Mouse (Mus musculus): ENCODE results near the gene Creb1. TPM values are rescaled to one million over a fixed set of nuclear protein-coding genes. Genes with fewer than 3 reads are reported as not detected.
"Not testable (repeated sequence)": the region's sequence is repeated elsewhere in the genome, so short reads cannot be mapped to it uniquely, and the experiment has no call there.

The Creb1 gene
- polyA plus RNA-seq, 1 experiment: 2.1 TPM

DNA sequence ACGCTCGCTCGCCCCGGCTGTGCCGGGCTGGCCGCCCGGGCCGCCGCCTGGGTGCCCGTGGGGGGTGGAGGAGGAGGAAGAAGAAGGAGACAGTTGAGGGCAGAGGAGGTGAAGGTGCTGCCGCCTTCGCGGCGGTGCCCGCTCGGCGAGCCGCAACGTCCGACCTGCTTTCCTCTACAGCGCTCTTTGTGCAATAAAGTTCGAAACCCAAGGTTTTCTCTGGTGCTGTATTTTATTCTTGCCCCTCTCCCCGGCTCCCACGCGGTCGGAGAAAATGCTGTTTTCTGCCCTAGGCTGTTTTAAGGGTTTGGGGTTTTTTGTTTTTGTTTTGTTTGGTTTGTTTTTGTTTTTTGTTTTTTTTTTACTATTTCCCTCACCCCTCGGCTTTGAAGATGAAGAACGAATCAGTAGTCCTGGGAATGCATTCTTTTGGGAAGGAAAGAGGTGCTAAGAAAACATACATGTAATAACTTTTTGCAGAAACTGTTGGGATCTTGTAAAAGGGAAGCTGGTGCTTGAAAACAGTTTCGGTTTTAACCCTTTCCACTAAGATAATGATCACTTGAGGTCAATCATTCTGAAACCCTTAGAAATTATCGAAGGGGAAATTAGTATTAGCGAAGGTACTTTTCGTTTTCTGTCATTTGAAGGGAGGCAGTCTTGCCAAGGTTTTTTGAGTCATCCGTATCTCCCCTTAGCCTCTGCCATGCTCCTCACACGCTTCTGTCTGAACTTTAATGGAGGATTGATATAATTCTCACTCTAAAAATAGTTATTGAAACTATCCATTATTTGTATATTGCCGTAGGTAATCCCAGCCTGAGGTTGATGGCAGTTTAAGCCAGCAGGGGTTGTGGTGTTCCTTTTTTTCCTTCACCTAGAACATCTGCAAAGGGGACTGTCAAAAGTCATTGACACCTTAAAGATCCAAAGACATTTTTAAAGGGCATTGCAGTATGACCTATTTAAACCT, 1.3 kb downstream of the Creb1 start:
- TF ChIP-seq GATA1 (IDR thresholded peaks at IDR 0.05; ENCODE audit: borderline replicate concordance, low read length): no peak
- no peak for TF ChIP-seq FLI1 (IDR thresholded peaks at IDR 0.05; ENCODE audit: low read length)
- peaks cover 55% of the 10 kb centered on the region for H3K4me1 ChIP-seq
- H3K9me3 ChIP-seq: no peaks in the 10 kb centered on the region
- H3K36me3 ChIP-seq (replicated peaks; ENCODE audit: low read length): peaks cover 10% of the 10 kb centered on the region
- no peaks in the 10 kb centered on the region for H3K27me3 ChIP-seq (replicated peaks)
- H3K4me3 ChIP-seq (replicated peaks): peak overlapping the region; percentile 98

DNA sequence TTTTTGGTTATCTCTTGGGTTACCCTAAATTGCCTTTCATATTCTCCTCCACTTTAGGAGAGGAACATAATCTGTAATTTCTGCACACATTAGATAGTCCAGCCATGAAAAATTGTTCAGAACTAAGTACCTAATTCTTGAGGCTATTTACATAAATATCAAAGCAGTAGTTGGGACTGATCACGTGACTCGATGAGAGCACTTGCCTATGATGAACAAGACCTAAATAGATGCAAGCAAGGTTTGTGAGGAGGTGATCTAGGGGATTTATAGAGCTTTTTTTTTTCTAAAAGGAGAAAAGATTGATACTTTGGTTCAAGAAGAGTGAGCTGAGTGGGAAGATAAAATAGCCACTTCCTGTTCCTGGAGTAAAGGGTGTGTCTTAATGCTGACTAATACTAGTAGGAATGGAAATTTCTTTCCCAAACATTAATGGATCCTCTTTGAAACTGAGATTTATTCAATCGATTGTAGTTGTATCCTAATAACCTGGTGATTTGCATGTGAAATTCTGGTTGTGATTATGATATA, 6.5 kb downstream of the Creb1 start:
- peaks cover 36% of the 10 kb centered on the region for H3K4me1 ChIP-seq
- TF ChIP-seq FLI1 (IDR thresholded peaks at IDR 0.05; ENCODE audit: low read length) (no peak), GATA1 (IDR thresholded peaks at IDR 0.05; ENCODE audit: borderline replicate concordance, low read length) (no peak)
- H3K4me3 ChIP-seq (replicated peaks): no peak overlapping the region
- H3K27me3 ChIP-seq (replicated peaks): no peaks in the 10 kb centered on the region
- H3K9me3 ChIP-seq: no peaks in the 10 kb centered on the region
- peaks cover 12% of the 10 kb centered on the region for H3K36me3 ChIP-seq (replicated peaks; ENCODE audit: low read length)

DNA sequence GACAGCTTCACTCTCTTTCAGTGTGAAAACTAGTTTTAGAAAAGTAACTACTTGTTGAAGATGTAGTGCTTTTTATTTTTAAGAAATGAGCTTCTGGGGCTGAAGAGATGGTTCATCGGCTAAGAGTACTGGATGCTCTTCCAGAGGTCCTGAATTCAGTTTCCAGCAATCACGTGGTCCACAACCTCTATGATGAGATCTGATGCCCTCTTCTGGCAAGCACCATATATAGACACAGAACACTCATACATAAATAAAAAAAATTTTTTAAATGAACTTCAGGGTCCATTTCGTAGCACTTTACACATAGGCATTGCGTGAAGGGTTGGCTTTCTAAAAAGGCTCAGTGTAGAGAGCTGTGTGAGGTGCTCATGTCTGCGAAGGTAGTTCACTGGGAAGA, 11.3 kb downstream of the Creb1 start:
- H3K4me3 ChIP-seq (replicated peaks): no peak overlapping the region
- peaks cover 18% of the 10 kb centered on the region for H3K36me3 ChIP-seq (replicated peaks; ENCODE audit: low read length)
- H3K4me1 ChIP-seq: peaks cover 32% of the 10 kb centered on the region
- TF ChIP-seq GATA1 (IDR thresholded peaks at IDR 0.05; ENCODE audit: borderline replicate concordance, low read length) (no peak), FLI1 (IDR thresholded peaks at IDR 0.05; ENCODE audit: low read length) (no peak)
- H3K9me3 ChIP-seq: no peaks in the 10 kb centered on the region
- no peaks in the 10 kb centered on the region for H3K27me3 ChIP-seq (replicated peaks)

DNA sequence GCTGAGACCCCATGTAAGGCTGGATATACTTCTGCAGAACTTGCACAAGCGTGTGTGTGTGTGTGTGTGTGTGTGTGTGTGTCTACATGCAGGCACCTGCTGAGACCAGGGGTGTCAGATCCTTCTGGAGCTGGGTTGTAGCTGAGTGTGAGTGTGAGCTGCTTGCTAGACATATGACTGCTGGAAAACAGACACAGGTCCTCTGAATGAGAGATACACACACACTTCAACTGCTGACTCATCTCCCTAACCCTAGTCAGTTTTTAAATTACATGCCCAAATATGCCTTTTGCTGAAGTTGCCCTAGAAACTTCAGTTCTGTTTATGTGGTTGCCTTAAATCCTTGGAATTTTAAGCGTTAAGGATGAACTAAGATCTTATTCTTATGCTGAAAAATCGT, 13.6 kb downstream of the Creb1 start:
- H3K36me3 ChIP-seq (replicated peaks; ENCODE audit: low read length): peaks cover 28% of the 10 kb centered on the region
- no peak for TF ChIP-seq GATA1 (IDR thresholded peaks at IDR 0.05; ENCODE audit: borderline replicate concordance, low read length)
- no peak for TF ChIP-seq FLI1 (IDR thresholded peaks at IDR 0.05; ENCODE audit: low read length)
- H3K4me1 ChIP-seq: peaks cover 27% of the 10 kb centered on the region
- H3K27me3 ChIP-seq (replicated peaks): no peaks in the 10 kb centered on the region
- no peaks in the 10 kb centered on the region for H3K9me3 ChIP-seq
- H3K4me3 ChIP-seq (replicated peaks): peak overlapping the region; percentile 59

DNA sequence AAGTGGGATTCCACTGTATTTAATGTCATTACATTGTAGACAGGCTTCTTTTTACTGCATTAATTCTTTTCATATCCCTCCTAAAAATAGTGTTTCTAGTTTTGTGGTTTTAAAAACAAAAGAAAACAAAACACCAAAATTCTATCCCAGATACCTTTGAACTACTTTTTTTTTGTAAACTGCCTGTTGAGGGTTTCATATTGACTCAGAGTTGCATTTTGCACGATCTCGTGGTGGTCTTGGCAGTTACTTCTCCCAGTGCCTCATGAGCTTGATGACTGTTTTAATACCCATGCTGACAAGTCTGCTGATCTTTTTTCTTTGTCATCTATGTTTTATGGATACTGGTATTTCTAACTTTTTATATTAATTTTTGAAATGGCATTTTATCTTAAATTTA, 16.9 kb downstream of the Creb1 start:
- Histone ChIP-seq H3K36me3 (replicated peaks; ENCODE audit: low read length) (peaks cover 33% of the 10 kb centered on the region), H3K27me3 (replicated peaks) (no peaks in the 10 kb centered on the region), H3K4me3 (replicated peaks) (no peak overlapping the region), H3K9me3 (no peaks in the 10 kb centered on the region), H3K4me1 (peaks cover 35% of the 10 kb centered on the region)
- TF ChIP-seq GATA1 (IDR thresholded peaks at IDR 0.05; ENCODE audit: borderline replicate concordance, low read length) (no peak), FLI1 (IDR thresholded peaks at IDR 0.05; ENCODE audit: low read length) (no peak)

DNA sequence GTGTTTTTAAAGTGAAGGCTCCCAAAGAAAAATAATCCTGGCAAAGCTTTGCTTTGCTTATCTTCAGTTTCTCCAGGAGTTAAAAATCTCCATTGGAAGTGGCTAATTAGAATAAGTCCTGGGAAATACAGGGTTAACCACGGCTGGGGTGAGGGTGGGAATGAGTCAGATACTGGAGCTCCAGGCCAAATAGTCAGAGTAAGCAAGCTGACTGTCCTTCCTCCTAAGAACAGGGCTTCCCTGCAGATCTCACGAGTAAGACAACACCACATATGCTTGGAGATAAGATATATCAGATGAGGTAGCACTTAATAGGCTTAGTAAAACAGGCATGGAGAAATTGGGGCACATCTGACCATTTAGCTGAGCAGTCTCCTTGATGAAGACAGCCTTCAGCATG, 19.5 kb downstream of the Creb1 start:
- Histone ChIP-seq H3K36me3 (replicated peaks; ENCODE audit: low read length) (peaks cover 55% of the 10 kb centered on the region), H3K9me3 (no peaks in the 10 kb centered on the region), H3K27me3 (replicated peaks) (no peaks in the 10 kb centered on the region), H3K4me1 (peaks cover 30% of the 10 kb centered on the region), H3K4me3 (replicated peaks) (no peak overlapping the region)
- TF ChIP-seq GATA1 (IDR thresholded peaks at IDR 0.05; ENCODE audit: borderline replicate concordance, low read length): no peak
- no peak for TF ChIP-seq FLI1 (IDR thresholded peaks at IDR 0.05; ENCODE audit: low read length)

DNA sequence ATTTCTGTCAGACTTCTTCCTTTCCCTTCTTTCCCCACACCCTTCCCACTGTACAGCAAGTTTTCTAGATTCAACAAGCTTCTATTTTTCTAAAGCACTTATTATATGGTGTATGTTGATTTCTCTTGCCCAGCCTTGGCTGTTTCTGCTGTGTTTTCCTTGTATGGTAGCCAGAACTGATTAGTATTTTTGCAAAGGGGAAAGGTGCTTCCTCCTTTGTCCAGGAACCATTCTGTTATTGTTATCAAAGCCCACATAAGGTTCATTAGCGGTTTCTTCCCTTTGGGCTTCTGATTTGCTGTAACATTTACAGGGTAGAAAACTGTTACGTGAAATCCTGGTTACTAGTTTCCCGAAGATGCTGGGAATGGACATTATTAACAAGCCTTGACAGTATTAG, 27.7 kb downstream of the Creb1 start:
- peaks cover 66% of the 10 kb centered on the region for H3K36me3 ChIP-seq (replicated peaks; ENCODE audit: low read length)
- TF ChIP-seq FLI1 (IDR thresholded peaks at IDR 0.05; ENCODE audit: low read length): no peak
- no peak for TF ChIP-seq GATA1 (IDR thresholded peaks at IDR 0.05; ENCODE audit: borderline replicate concordance, low read length)
- no peaks in the 10 kb centered on the region for H3K27me3 ChIP-seq (replicated peaks)

DNA sequence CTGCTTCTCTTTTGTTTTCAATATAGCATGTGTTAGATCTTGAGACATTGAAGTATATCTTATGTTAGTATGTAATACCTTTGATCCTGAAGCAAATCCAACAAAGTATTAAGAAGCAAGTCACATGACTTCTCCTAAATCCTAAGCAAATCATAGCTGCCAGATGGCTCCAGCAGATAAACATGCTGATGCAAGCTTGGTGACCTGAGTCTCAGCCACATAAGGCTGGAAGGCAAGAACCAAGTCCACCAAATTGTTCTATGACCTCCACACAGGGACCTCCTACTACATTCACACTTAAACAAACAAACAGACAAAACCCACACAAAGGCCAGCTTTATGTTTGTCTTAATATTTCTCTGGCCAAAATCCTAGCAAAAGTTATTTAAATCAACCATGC, 35.8 kb downstream of the Creb1 start:
- Histone ChIP-seq H3K27me3 (replicated peaks) (no peaks in the 10 kb centered on the region), H3K36me3 (replicated peaks; ENCODE audit: low read length) (peaks cover 84% of the 10 kb centered on the region), H3K4me3 (replicated peaks) (no peak overlapping the region), H3K4me1 (no peaks in the 10 kb centered on the region), H3K9me3 (no peaks in the 10 kb centered on the region)
- TF ChIP-seq FLI1 (IDR thresholded peaks at IDR 0.05; ENCODE audit: low read length) (no peak), GATA1 (IDR thresholded peaks at IDR 0.05; ENCODE audit: borderline replicate concordance, low read length) (no peak)

More for the DNA sequence above, 27.7 kb downstream of the Creb1 start:
- H3K9me3 ChIP-seq: no peaks in the 10 kb centered on the region
- H3K4me3 ChIP-seq (replicated peaks): no peak overlapping the region
- peaks cover 21% of the 10 kb centered on the region; the same call in 1 of the 2 replicates for H3K4me1 ChIP-seq

DNA sequence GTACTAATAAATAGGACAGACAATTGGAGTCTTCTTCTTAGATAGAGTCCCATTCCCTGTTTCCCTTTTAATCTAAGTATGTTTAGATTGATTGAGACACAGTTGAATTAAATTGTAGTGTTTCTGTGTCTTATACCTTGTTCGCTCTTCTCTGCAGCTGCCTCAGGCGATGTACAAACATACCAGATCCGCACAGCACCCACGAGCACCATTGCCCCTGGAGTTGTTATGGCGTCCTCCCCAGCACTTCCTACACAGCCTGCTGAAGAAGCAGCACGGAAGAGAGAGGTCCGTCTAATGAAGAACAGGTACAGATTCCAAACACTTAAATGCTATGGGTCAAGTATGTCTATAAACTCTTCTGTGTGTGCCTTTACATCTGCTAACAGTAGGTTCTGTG, 43.6 kb downstream of the Creb1 start:
- no peaks in the 10 kb centered on the region for H3K27me3 ChIP-seq (replicated peaks)
- no peaks in the 10 kb centered on the region for H3K9me3 ChIP-seq
- no peak overlapping the region for H3K4me3 ChIP-seq (replicated peaks)
- peaks cover 8% of the 10 kb centered on the region for H3K4me1 ChIP-seq
- TF ChIP-seq GATA1 (IDR thresholded peaks at IDR 0.05; ENCODE audit: borderline replicate concordance, low read length): no peak
- TF ChIP-seq FLI1 (IDR thresholded peaks at IDR 0.05; ENCODE audit: low read length): no peak
- peaks cover 89% of the 10 kb centered on the region for H3K36me3 ChIP-seq (replicated peaks; ENCODE audit: low read length)

DNA sequence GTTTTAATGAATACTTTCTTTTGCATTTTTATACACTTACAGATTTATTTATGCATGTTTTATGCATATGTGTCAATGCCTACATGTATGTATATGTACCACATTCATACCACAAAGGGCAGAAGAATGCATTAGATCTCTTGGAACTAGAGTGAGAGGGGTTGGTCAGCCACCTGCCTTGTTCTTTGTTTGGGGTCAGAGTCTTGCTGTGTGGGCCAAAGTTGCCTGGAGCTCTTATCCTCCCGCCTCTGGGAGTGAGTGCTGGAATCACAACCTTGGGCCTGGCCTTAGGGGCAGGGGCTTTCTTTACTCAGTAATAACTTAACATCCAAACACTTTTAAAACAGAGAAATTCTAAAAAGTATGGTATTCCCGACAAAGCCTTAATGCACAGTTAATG, 44.3 kb downstream of the Creb1 start:
- Histone ChIP-seq H3K36me3 (replicated peaks; ENCODE audit: low read length) (peaks cover 90% of the 10 kb centered on the region), H3K4me1 (peaks cover 15% of the 10 kb centered on the region), H3K27me3 (replicated peaks) (no peaks in the 10 kb centered on the region), H3K9me3 (no peaks in the 10 kb centered on the region), H3K4me3 (replicated peaks) (no peak overlapping the region)
- no peak for TF ChIP-seq FLI1 (IDR thresholded peaks at IDR 0.05; ENCODE audit: low read length)
- no peak for TF ChIP-seq GATA1 (IDR thresholded peaks at IDR 0.05; ENCODE audit: borderline replicate concordance, low read length)

DNA sequence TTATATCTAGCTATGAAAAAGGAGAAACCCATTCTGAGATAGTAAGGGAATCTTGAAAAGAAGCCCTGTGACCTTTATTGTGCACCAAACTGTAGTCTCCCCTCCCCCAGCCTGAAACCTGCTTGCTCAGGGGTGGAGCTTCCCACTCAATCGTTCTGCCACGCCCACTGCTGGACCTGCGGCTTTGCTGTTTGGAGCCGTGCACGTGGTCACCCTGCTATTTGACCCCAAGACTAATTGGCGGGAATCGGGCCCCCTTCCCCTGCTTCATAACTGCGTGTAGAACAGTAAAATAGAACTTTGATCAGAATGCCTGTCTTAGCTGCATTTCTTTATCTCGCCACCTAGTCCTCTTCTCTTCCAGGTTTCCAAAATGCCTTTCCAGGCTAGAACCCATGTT, 45.5 kb downstream of the Creb1 start:
- not testable (repeated sequence) for H3K4me3 ChIP-seq (replicated peaks); H3K9me3 ChIP-seq; H3K27me3 ChIP-seq (replicated peaks)
- Histone ChIP-seq H3K4me1 (peaks cover 19% of the 10 kb centered on the region), H3K36me3 (replicated peaks; ENCODE audit: low read length) (peaks cover 85% of the 10 kb centered on the region)
